Mouse (Mus musculus) cerebellum, postnatal 36 days (tissue): ENCODE results near the gene Sipa1l2.

ENCODE experiments used
- DNase-seq, 2 experiments: peaks; one replicate each; pipeline ENCODE4 v3.0.0; 2021 to 2022; ENCODE audit warnings: mixed read lengths in 2 of 2

Gene Sipa1l2

DNA sequence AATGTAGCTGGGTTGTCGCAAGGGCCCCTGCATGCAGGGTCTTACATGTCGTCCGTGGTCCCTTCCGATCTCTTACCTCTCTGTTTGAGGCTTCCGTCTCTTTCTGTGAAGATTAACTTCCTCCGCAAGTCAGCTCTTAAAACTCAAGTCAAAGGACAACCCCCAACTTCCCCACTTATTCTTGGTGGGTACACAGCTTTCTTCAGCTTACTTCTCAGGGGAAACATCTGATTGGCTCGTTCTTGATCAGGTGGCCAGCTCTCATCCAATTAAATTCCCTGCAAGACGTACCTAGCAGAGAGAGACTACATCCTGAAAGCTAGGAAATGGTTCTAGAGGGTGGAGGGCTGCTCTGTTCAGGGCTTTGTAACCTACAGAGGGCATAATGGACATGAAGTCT, 178.3 kb downstream of the Sipa1l2 start:
- DNase-seq: no peak

DNA sequence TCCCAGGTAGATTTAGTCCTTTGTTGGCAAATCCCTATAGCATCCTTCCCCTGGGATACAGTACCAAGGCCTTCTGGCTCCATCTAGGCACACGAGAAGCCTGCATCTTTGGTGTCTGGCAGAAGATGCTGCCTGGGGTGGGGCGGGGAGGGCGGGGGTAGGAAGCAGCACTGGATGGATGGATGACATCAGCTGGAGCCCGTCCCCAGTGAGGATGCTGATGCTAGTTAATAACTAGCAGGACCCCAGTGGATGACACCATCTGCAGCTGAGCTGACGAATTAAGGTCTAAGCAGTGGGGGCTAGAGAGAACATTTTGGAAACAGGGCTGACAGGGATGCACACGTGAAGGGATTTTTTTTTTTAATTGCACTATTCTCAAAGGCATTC, 179.1 kb downstream of the Sipa1l2 start:
- DNase-seq: no peak

DNA sequence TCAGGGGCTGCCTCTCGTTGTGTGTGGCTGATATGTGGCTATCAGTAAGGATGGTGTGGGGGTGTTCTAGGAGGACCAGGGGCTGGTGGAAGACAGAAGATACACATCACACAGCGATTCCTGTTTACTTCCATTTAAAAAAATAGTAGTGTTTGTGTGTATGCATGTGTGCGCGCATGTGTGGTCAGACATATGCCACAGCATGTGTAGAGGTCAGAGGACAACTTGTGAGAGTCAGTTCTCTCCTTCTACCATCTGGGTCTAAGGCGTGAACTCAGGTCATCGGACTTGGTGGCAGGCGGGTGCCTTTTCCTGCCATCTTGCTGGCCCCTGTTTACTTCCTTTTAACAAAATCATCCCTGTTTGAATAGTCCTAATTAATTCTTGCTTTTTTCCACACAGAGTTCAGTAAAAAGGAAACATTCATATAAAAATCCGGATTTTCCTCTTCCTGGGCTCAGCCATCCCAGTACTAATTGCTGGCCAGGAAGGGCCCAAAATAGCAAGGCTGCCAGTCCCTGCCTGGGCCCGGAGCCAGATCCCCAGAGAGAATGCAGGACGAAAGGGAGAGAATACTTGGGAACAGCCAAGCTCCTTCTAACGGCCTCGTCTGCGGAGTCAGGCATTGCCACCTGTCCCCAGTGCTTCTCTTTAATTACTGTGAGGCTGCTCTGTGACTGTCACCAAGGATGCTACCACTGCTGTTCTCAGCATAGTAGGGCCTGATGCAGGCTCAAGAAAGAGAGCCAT, 179.7 kb downstream of the Sipa1l2 start:
- peak; percentile 99 for DNase-seq

DNA sequence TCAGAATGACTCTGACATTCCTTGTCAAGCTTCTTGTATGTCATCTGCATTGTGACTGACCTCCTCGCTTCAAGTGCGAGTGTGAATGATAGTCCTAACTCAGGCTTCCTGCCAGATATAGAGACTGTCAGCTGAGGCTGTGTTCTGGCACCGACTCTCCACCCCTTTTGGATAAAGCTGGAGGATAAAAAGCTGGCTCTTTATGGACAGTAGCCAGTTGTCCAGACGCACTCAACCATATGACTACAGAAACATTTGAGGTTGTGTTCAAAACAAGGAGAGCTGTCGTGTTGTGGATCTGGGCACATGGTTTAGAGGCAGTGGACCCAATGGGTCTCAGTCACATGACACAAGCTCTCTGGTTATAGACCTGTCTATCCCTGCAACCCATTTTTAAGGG, 180.3 kb downstream of the Sipa1l2 start:
- peak; percentile 58 to 73 for DNase-seq

DNA sequence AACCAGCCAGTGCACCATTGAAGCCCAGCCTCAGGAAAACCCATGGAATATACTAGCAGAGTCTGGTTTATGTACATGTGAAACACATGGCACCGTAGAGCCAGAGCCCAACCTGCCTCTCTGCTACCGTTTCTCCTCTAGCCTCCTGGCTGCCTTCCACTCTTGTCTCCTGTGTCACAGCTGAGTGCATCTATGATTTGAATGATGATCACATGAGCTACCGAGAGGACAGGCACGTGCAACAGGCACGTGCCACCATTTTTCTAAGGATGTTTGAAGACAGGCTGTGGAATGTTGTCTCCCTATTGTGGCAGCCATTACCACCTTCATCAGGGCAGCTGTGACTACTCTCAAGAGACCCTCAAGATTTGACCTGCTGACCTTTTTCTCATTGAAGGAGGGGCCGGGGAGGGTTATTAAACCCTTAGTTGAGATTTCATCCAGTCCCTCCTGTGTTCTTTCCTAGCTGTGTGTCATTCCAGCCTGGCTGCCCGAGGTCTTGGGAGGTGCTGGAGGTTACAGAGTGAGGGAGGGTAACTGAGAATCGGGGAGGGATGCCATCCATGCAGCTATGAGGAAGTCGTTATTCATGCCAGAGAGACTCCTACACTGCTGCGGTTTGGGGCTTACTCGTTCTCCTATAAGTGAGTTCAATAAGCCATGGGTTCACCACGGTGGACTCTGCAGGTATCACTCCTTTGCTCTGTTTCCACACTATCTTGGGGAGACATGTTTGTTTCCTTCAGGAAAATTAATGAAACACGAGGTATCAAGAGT, 181.0 kb downstream of the Sipa1l2 start:
- no peak for DNase-seq

DNA sequence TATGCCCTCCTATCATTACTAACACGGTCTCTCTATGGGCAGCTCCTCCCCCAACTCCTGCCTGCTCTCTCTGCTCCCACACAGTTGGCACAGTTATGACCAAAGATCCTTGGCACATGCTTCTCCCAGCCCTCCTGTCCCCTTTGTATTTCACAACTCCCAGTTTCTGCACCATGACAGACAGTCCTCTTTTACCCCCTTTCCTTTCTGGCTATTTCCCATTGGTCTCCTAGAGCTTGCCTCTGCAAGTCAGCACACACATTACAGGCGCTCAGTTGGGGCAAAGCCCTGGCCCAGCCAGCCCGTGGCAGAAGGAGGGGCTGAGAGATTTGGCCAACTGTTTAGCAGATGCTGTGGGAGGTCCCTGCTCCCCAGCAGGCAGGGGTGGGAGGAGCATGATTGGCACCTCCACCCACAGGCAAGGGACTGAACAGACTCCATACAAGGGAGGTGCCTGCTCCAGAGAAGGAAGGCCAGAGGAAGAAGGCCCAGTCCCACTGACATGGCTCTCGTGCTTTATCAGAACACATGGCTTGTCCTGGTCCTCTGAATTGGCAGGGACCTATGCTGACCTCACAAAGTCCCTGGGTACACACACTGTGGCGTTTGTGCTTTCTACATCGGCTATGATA, 184.0 kb downstream of the Sipa1l2 start:
- peak; percentile 31 to 34 for DNase-seq

DNA sequence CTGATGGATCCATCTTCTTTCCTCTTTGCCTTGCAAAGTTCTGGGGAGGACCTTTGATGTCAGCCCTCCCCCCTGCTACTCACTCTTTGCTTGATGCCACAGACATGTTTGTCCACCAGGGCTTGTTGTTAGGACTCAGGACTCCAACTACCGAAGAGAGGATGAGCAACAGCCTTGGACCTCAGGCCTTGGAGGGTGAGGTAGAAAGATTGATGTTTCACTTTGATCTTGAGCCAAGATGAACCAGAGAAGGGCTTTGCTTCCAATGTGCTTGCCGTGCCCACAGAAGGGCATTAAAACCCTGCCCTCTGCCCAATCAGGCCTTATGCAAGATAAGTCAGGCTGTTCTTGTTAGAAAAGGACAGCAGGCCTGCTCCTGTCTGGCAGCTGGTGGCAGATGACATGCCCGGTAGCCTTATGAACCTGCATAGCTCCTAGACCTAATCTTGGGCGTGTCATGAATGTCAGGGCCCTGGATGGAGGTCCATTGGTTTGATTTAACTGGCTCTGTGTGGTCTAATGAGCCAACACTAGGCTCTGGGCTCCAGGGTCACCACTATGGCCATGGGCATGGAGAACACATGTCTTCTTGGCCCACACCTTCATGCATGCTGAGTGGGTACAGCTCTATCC, 184.9 kb downstream of the Sipa1l2 start:
- no peak for DNase-seq

DNA sequence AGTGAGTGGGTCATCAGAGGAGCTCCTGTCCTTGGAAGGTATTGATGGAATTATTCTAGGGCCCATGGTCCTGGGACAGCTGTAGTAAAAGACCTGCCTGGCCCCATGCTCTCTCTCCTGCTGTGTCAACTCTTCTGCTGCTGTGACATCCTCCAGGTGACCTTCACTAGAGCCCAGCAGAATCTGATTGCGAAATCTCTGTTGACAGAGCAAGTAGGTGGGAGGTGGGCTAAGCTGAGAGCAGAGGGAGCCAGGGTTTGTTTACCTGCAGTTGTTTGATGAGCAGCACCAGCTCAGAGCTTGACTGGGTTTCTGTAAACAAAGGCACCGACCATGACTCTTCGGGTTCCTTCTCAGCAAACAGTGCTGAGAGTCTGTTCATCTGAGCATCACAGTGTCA, 187.9 kb downstream of the Sipa1l2 start:
- DNase-seq: no peak

DNA sequence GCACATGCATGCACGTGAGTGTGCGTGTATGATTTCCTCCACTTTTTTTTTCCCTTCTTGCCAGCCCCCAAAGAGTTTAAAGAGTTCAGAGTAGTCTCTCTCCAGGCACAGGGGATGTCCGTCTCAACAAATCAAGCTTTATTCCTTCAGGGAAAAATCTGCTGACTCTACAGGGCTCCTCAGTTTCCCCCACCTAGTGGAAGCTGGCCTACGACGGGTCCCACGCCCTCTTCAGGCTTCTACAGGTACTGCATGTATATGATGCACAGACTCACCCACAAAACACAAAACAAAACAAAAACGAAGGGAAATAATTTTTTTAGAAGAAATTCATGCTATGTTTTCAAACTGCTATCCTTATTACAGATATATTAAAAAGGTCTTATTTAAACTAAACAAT, 189.7 kb downstream of the Sipa1l2 start:
- DNase-seq: no peak

DNA sequence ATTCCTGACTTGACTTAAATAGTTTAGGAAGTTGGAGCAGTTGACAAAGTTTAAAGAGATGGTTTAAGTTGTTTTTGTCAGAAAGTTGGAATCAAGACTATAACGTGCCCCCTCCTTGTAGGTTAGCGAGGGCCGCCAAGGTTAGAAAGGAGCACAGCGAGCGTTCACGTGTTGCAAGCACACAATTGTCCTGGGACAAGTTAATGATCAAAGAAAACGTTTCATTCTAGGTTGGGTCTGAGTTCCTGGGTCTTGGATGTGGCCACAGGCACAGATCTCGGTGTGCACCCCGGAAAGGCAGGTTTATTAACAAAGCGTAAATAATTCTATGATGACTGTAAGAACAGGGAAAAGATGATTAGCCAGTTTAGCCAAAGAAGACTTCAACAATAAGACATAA, 190.5 kb downstream of the Sipa1l2 start:
- no peak for DNase-seq

DNA sequence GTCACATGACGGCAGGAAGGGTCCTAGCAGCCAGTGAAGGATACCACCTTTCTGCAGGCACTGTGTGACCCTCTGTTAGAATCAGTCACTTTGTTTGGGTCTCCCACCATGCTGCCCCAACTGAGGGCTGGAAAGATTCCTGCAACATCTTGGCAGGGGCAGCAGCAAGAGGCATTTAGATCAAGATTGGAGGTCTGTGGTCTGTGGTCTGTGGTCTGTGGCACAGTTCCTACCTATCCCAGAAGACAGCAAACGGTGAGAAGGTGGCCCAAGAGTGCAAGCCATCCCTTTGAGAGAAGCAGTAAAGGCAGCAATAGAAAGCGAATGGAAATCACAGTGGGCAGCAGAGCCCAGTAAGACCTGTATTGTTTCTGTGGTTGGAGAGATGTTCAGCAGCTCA, 191.9 kb downstream of the Sipa1l2 start:
- DNase-seq: no peak

DNA sequence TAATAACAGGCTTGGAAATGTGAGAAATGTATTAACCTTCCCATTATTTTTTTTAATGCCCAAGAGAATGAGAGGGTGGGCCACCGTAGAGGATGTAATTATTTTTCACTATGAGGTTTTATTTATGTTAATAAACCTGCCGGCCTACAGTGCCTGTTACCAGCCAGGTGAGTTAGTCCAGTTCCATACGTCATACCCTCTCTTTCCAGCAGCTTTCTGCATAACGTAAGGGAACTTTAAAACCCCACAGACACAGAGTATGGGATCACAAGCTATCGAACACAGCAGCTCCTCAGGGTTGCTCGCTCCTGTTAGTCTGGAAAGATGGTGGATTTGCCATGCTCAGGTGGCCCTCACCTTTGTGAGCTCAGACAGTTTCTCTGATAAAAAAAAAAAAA, 193.2 kb downstream of the Sipa1l2 start:
- DNase-seq: no peak

DNA sequence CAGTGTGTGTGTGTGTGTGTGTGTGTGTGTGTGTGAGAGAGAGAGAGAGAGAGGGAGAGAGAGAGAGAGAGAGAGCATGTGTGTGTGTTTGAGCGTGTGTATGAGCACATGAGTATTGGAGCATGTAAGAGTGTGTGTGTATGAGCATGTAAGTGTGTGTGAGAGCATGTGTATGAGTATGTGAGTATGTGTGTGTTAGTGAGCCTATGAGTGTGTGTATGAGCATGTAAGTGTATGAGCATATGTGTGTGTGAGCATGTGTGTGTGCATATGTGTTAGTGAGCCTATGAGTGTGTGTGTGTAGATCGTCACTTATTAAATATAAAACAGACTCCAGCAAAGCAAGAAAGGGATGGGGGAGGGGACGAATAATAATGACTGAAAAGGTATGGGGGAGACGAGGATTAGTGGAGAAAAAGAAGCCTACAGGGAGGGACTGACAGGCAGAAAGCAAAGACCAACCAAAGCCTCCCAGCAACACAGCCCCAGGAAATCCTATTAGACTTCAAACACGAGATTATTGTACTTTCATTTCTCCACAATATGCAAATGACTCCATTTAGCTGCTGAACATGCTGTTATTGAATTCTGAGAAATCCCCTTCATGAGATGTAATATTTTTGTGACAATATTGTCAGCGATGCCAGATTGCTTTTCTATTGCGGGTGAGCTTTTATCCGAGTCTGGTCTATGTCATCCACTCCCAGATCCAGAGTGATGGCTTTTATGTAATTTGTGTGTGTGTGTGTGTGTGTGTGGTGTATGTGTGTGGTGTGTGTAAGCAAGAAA, 193.8 kb downstream of the Sipa1l2 start:
- no peak for DNase-seq

DNA sequence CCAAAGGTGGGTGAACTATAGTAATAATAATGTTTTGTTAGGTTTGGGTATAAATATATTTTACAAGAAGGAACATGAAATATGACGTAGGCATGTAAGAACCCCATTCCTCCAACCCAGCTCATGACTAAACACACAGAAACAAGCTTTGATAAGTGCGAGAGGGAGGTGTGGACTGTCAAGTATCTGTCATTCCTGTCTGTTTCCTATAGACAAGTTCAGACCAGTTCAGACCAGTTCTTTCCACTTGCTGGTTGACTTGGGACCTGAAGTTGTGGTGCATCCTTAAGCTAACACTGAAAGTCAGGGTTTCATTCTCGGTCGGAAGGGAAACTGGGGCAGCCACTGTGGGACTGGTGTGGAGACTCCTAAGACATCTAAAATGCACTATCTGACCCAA, 197.0 kb downstream of the Sipa1l2 start:
- DNase-seq: no peak

DNA sequence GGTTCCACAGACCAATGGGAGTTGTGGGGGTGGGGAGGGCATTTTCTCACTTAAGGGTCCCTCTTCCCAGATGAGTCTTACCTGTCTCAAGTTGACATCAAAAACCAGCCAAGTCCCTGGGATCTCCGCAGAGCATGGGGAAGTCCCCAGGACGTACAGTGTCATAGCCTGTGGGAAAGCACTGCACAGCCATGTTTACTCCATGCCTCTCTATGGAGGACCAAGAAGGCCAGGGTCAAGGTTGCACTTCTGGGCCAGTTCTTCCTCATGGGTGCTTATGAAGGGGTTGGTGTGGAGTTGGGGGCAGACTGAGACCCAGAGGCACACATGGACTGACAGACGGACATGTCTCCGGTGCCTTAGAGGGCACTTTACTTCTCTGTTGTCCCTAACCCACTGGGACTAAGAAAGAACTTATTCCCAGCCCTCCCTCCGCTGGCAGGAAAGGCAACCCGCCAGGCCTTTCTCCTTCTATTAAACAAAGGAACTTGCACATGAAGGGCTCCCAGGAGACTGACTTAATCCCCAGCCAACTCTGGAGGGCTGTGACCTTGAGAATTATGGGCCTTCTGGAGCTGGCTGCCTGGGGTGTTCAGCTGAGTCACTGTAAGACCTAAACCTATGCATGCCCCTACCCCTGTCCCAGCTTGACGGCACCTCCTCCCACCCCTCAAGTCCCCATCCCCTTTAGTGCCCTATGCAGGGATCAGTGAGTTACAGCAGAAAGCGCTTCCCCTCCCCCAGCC, 199.9 kb downstream of the Sipa1l2 start:
- no peak for DNase-seq

DNA sequence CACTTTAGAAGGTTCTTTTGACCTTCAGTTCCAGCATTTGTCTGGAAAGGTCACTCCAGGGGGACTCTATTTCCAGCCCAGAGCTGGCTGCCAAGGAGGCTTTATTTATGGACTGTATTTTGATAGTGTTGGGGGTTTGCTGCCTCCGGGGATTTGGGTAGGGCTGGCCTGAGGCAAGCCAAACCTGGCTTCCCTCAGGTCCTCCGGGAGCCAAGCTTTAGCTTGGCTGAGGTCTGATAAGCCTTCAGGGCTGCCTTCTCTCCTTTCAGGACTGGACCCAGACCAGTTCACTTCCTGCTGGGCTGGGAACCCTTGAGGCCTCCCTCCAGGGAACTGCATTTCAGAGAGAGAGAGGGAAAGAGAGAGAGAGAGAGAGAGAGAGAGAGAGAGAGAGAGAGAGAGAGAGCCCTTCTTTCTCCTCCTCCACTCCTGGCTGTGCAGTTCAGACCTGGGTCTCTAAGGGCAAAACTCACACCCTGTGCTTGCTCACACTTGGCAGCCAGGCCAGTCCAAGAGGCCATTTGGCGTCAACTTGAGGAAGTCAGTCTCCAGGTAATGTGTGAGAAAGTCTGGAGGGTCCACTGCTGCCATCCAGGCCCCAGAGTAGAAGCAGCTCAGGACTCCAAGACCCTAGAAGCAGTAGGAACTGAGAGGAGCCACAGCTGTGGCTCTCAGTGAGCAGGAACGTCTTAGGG, 201.1 kb downstream of the Sipa1l2 start:
- DNase-seq: no peak
